Mouse (Mus musculus) CD4-positive, CD25-positive, alpha-beta regulatory T cell, adult 9 weeks (primary cell): ENCODE measurements around the gene Map4k3. TPM values are rescaled to one million over a fixed set of nuclear protein-coding genes. Genes with fewer than 3 reads are reported as not detected.

Experiments used
- polyA plus RNA-seq: library from polyadenylated mRNA; unstranded; fragments of 100-300 nt; shearing (Covaris generic); gene quantifications from one replicate; pipeline ENCODE4 v1.2.1, GENCODE M21; 2017

The Map4k3 gene
- polyA plus RNA-seq: 2.6 TPM

GRCm38 (mm10) chr17:80728062-80728858 lies at the start of gene Map4k3:
Map4k3 (minus strand) TSS chr17:80728485.

GRCm38 (mm10) chr17:80577639-80578038 lies 150.6 kb downstream of the Map4k3 start, which contains the start of gene Cdkl4:
Cdkl4 (minus strand) TSS chr17:80577813.

Other genes with a start within 250 kb of the Map4k3 start
- 2.9 TPM for gene Sos1, start 248.0 kb downstream of the Map4k3 start, polyA plus RNA-seq
- gene Cdkl4, start 150.7 kb downstream of the Map4k3 start, polyA plus RNA-seq: 1.1 TPM
- not detected for gene Tmem178, start 216.1 kb upstream of the Map4k3 start, polyA plus RNA-seq